Comparison of ENCODE assay signal across 19 mouse cellular contexts in genomic region chr14:26500136-26500933, GRCm38 (mm10). TPM values are rescaled to one million over a fixed set of nuclear protein-coding genes. Genes with fewer than 3 reads are reported as not detected.
A peak's percentile ranks its signal among the peaks of the same experiment; 100 is the strongest.
DNase-seq lines count a peak whose midpoint lies in the region; ATAC-seq and TF ChIP-seq lines count a peak whose summit lies in the region.
"Had no signal": no experiment of that assay in that cellular context is flagged by ENCODE, and none has a peak within 500 bp of the region (broad histone marks: within the 10 kb centered on the region; RNA-seq: fewer than 3 reads in every experiment).

No protein-coding gene starts in this region.

- H3K4me3 ChIP-seq in liver, adult 2 months (ENCODE audit: insufficient read depth, low read depth, low read length) = no peak overlapping the region
- no peak overlapping the region for H3K4me3 ChIP-seq in liver, embryonic 12.5 days
- no peak overlapping the region for H3K4me3 ChIP-seq in MEL (ENCODE audit: control insufficient read depth in 1 of 2, insufficient read depth in 1 of 2, low read depth in 2 of 2, low read length in 2 of 2)
- H3K4me3 ChIP-seq in liver, postnatal 0 days (ENCODE audit: low read depth, low read length) = no peak overlapping the region
- H3K4me3 ChIP-seq: heart, adult 2 months; heart, embryonic 13.5 days; hindbrain, embryonic 15.5 days; left cerebral cortex, adult 2 months; lung, embryonic 15.5 days had no signal

- 63% methylated on average over 2 of the region's 2 CpGs for WGBS in liver, adult 2 months
- 76% methylated on average over 2 of the region's 2 CpGs for WGBS in liver, embryonic 12.5 days (ENCODE audit: insufficient replicate concordance)
- WGBS in liver, postnatal 0 days (ENCODE audit: insufficient replicate concordance) = 77% methylated on average over 2 of the region's 2 CpGs

- no peak for TF ChIP-seq POLR2A in liver, adult 2 months (IDR thresholded peaks at IDR 0.05; ENCODE audit: extremely low read depth, insufficient read depth, low read length)
- no peak for TF ChIP-seq POLR2A in MEL (IDR thresholded peaks at IDR 0.05; ENCODE audit: control insufficient read depth in 1 of 2, insufficient read depth in 1 of 2, low read depth in 1 of 2, low read length in 2 of 2, poor library complexity in 1 of 2)

- TF ChIP-seq CTCF in liver, adult 2 months (IDR thresholded peaks at IDR 0.05; ENCODE audit: low read depth, low read length) = peak; percentile 52
- TF ChIP-seq CTCF in MEL (IDR thresholded peaks at IDR 0.05 in 2 of 3, conservative IDR thresholded peaks at IDR 0.05 in 1 of 3; ENCODE audit: control insufficient read depth in 1 of 3, insufficient read depth in 1 of 3, low read depth in 2 of 3, low read length in 3 of 3, poor library complexity in 1 of 3, severe bottlenecking in 1 of 3) = peak in 2 of 3 experiments; percentile 12 to 32; a peak in 2 of 6 replicates
- TF ChIP-seq CTCF in liver, postnatal 0 days (IDR thresholded peaks at IDR 0.05; ENCODE audit: low read depth) = peak; percentile 44

- intact Hi-C loops in heart, postnatal 14 days (cut with DNase I) = no loop called here

- H3K9ac ChIP-seq in liver, adult 2 months (ENCODE audit: low read depth, low read length) = no peak overlapping the region
- H3K9ac ChIP-seq in liver, embryonic 12.5 days = no peak overlapping the region
- no peak overlapping the region for H3K9ac ChIP-seq in MEL (ENCODE audit: control insufficient read depth, low read depth, low read length, poor library complexity, severe bottlenecking)
- no peak overlapping the region for H3K9ac ChIP-seq in liver, postnatal 0 days (replicated peaks)
- H3K9ac ChIP-seq: heart, embryonic 13.5 days; hindbrain, embryonic 15.5 days; lung, embryonic 15.5 days had no signal

- no peaks in the 10 kb centered on the region for H3K36me3 ChIP-seq in liver, adult 2 months (ENCODE audit: control insufficient read depth, insufficient read depth, low read length)
- H3K36me3 ChIP-seq in liver, embryonic 12.5 days = peaks cover 6% of the 10 kb centered on the region; the same call in 1 of the 2 replicates
- H3K36me3 ChIP-seq in MEL (ENCODE audit: control insufficient read depth in 1 of 2, insufficient read depth in 2 of 2, low read length in 2 of 2) = peaks cover 0 to 2% of the 10 kb centered on the region in 2 experiments; a peak in 2 of 4 replicates
- H3K36me3 ChIP-seq in liver, postnatal 0 days (replicated peaks; ENCODE audit: insufficient read depth, low read length) = no peaks in the 10 kb centered on the region
- H3K36me3 ChIP-seq: heart, embryonic 13.5 days; hindbrain, embryonic 15.5 days; lung, embryonic 15.5 days had no signal

- H3K79me2 ChIP-seq in liver, adult 2 months (ENCODE audit: control insufficient read depth, insufficient read depth, low read length) = peaks cover 26% of the 10 kb centered on the region
- peaks cover 24% of the 10 kb centered on the region for H3K79me2 ChIP-seq in MEL (ENCODE audit: control insufficient read depth, insufficient read depth, low read length, poor library complexity)

- H3K9me3 ChIP-seq in liver, embryonic 12.5 days (replicated peaks) = no peaks in the 10 kb centered on the region
- H3K9me3 ChIP-seq in MEL (replicated peaks; ENCODE audit: insufficient read depth, low read length) = no peaks in the 10 kb centered on the region
- H3K9me3 ChIP-seq in liver, postnatal 0 days (ENCODE audit: low read length) = no peaks in the 10 kb centered on the region
- H3K9me3 ChIP-seq: heart, embryonic 13.5 days; hindbrain, embryonic 15.5 days; lung, embryonic 15.5 days had no signal

- peak; percentile 33 for DNase-seq in liver, adult 2 months (ENCODE audit: extremely low read depth, low read depth, low spot score)
- DNase-seq in 416B (ENCODE audit: low read depth) (peak; percentile 32), MEL (ENCODE audit: low read depth, low spot score) (no peak)
- DNase-seq in liver, postnatal 0 days = no peak
- DNase-seq in heart, postnatal 14 days = no peak
- DNase-seq in gastrocnemius, adult 8-10 months (ENCODE audit: low spot score in 2 of 2) = no peak
- DNase-seq: adrenal gland, postnatal 36 days; cerebellum, adult 11 months; cerebellum, adult 9-11 months; gastrocnemius, postnatal 36 days; heart, adult 2 months; kidney, postnatal 10 days; thymus, postnatal 25 days had no signal

- no peaks in the 10 kb centered on the region for H3K27me3 ChIP-seq in liver, adult 2 months (ENCODE audit: control insufficient read depth, insufficient read depth, low read length)
- H3K27me3 ChIP-seq in liver, embryonic 12.5 days (replicated peaks) = no peaks in the 10 kb centered on the region
- no peaks in the 10 kb centered on the region for H3K27me3 ChIP-seq in MEL (ENCODE audit: control insufficient read depth in 1 of 2, insufficient read depth in 2 of 2, low read length in 2 of 2)
- H3K27me3 ChIP-seq in liver, postnatal 0 days (ENCODE audit: insufficient read depth, low read length) = no peaks in the 10 kb centered on the region
- H3K27me3 ChIP-seq: heart, embryonic 13.5 days; hindbrain, embryonic 15.5 days; lung, embryonic 15.5 days had no signal

- peaks cover 12% of the 10 kb centered on the region for H3K4me1 ChIP-seq in liver, adult 2 months (ENCODE audit: control insufficient read depth, insufficient read depth, low read length)
- no peaks in the 10 kb centered on the region for H3K4me1 ChIP-seq in liver, embryonic 12.5 days
- H3K4me1 ChIP-seq in MEL (ENCODE audit: control insufficient read depth in 1 of 2, insufficient read depth in 2 of 2, low read length in 2 of 2) = no peaks in the 10 kb centered on the region
- no peaks in the 10 kb centered on the region for H3K4me1 ChIP-seq in liver, postnatal 0 days (ENCODE audit: insufficient read depth)
- H3K4me1 ChIP-seq: hindbrain, embryonic 15.5 days had no signal

- H3K27ac ChIP-seq in liver, adult 2 months (replicated peaks; ENCODE audit: insufficient read depth, low read depth, low read length) = no peak overlapping the region
- H3K27ac ChIP-seq in liver, embryonic 12.5 days = no peak overlapping the region
- no peak overlapping the region for H3K27ac ChIP-seq in MEL (ENCODE audit: control insufficient read depth, low read depth, low read length)
- no peak overlapping the region for H3K27ac ChIP-seq in liver, postnatal 0 days (ENCODE audit: low read depth)
- H3K27ac ChIP-seq: heart, adult 2 months; heart, embryonic 13.5 days; hindbrain, embryonic 15.5 days; left cerebral cortex, adult 2 months; lung, embryonic 15.5 days had no signal

- H3K4me2 ChIP-seq in liver, embryonic 12.5 days = no peak overlapping the region
- H3K4me2 ChIP-seq in liver, postnatal 0 days (ENCODE audit: low read depth, low read length) = no peak overlapping the region
- H3K4me2 ChIP-seq: heart, embryonic 13.5 days; hindbrain, embryonic 15.5 days; lung, embryonic 15.5 days; midbrain, embryonic 11.5 days had no signal

- TF ChIP-seq RAD21 in MEL (IDR thresholded peaks at IDR 0.05; ENCODE audit: low read depth, low read length) = peak; percentile 8

- TF ChIP-seq EP300 in MEL (IDR thresholded peaks at IDR 0.05; ENCODE audit: low read depth in 1 of 2, low read length in 2 of 2) = no peak
- no peak for TF ChIP-seq EP300 in liver, postnatal 0 days (IDR thresholded peaks at IDR 0.05; ENCODE audit: low read depth)

- ATAC-seq in liver, embryonic 12.5 days = no peak
- no peak for ATAC-seq in liver, postnatal 0 days

TF ChIP-seq in MEL, 35 proteins besides CTCF, POLR2A, EP300 and RAD21:
- TF ChIP-seq SMC3 (IDR thresholded peaks at IDR 0.05; ENCODE audit: low read depth, low read length) (peak; percentile 6; the same call in 1 of the 2 replicates), TBP (IDR thresholded peaks at IDR 0.05; ENCODE audit: low read depth, low read length) (no peak)

RNA-seq across cellular contexts. Expression of gene Slmap, which starts 34.4 kb away (rescaled TPM):
- total RNA-seq in liver, adult 2 months (2014; rRNA removed) = 43.8 and 50.8 TPM in 2 replicates
- 10.4 and 10.5 TPM in 2 replicates for polyA plus RNA-seq in liver, adult 2 months (2012; rRNA removed)
- 20.2 and 20.6 TPM in 2 replicates for polyA plus RNA-seq in liver, embryonic 12.5 days (2016; fragmentation: Nextera tagmentation; extraction: Ambion mirVana)
- 21.4 and 23.7 TPM in 2 replicates for total RNA-seq in MEL (2012; rRNA removed)
- 10 to 100 TPM in 1 of 2 experiments, not detected in 1; 41.9 TPM for polyA plus RNA-seq in MEL (2012; ENCODE audit: insufficient read depth in 1 of 2, insufficient read length in 2 of 2, low read depth in 1 of 2, low replicate concordance in 2 of 2, missing spikeins in 1 of 2)
- 11.7 and 12.3 TPM in 2 replicates for polyA plus RNA-seq in liver, postnatal 0 days (2015; fragmentation: Nextera tagmentation; extraction: Ambion mirVana)
- 100 to 1,000 TPM; 250 to 282 TPM for total RNA-seq in heart, postnatal 14 days (2021)
- total RNA-seq in gastrocnemius, adult 8-10 months (2022) = 10 to 100 TPM; 72.9 to 88.9 (median 79.3) TPM

Comparison
In these comparisons a context has a peak if more than half of its experiments do, and no peak if none do; other contexts are left out.
1. DNase-seq: peak in liver, adult 2 months (single experiment) and 416B (single experiment); none in MEL (single experiment), liver, postnatal 0 days (single experiment), heart, postnatal 14 days (0 of 2) and gastrocnemius, adult 8-10 months (0 of 2).
2. Peak in every context shown above with its lines, with median percentiles within 50 percentile points of each other: CTCF ChIP-seq.